Mouse (Mus musculus): ENCODE measurements around the gene Atg2a.

The Atg2a gene

GRCm38 (mm10) chr19:6294301-6294700 is 52.8 kb downstream of the Atg2a start:
- no peak for TF ChIP-seq GATA4 (IDR thresholded peaks at IDR 0.05; ENCODE audit: insufficient replicate concordance, low read length)

- TF ChIP-seq GATA4 (IDR thresholded peaks at IDR 0.05; ENCODE audit: insufficient replicate concordance, low read length), result no peak
These were observed 55.2 kb downstream of the Atg2a start for GRCm38 (mm10) chr19:6296551-6297210.

GRCm38 (mm10) chr19:6297641-6298040 is 56.2 kb downstream of the Atg2a start:
- TF ChIP-seq GATA4 (IDR thresholded peaks at IDR 0.05; ENCODE audit: insufficient replicate concordance, low read length), result no peak

- no peak for TF ChIP-seq GATA4 (IDR thresholded peaks at IDR 0.05; ENCODE audit: insufficient replicate concordance, low read length)
These were observed 57.5 kb downstream of the Atg2a start for GRCm38 (mm10) chr19:6299003-6299402.

GRCm38 (mm10) chr19:6299450-6300267 is 58.2 kb downstream of the Atg2a start:
- TF ChIP-seq GATA4 (IDR thresholded peaks at IDR 0.05; ENCODE audit: insufficient replicate concordance, low read length), result no peak

- TF ChIP-seq GATA4 (IDR thresholded peaks at IDR 0.05; ENCODE audit: insufficient replicate concordance, low read length), result no peak
These were observed 59.0 kb downstream of the Atg2a start for GRCm38 (mm10) chr19:6300402-6300841.

- no peak for TF ChIP-seq GATA4 (IDR thresholded peaks at IDR 0.05; ENCODE audit: insufficient replicate concordance, low read length)
These were observed 60.6 kb downstream of the Atg2a start for GRCm38 (mm10) chr19:6302114-6302513.

- no peak for TF ChIP-seq GATA4 (IDR thresholded peaks at IDR 0.05; ENCODE audit: insufficient replicate concordance, low read length)
These were observed 61.1 kb downstream of the Atg2a start for GRCm38 (mm10) chr19:6302522-6302921.

GRCm38 (mm10) chr19:6303831-6304230 is 62.4 kb downstream of the Atg2a start:
- TF ChIP-seq GATA4 (IDR thresholded peaks at IDR 0.05; ENCODE audit: insufficient replicate concordance, low read length), result no peak

- no peak for TF ChIP-seq GATA4 (IDR thresholded peaks at IDR 0.05; ENCODE audit: insufficient replicate concordance, low read length)
These were observed 63.5 kb downstream of the Atg2a start for GRCm38 (mm10) chr19:6304787-6305516.

GRCm38 (mm10) chr19:6305517-6306115 is 64.1 kb downstream of the Atg2a start:
- TF ChIP-seq GATA4 (IDR thresholded peaks at IDR 0.05; ENCODE audit: insufficient replicate concordance, low read length), result no peak

- no peak for TF ChIP-seq GATA4 (IDR thresholded peaks at IDR 0.05; ENCODE audit: insufficient replicate concordance, low read length)
These were observed 64.7 kb downstream of the Atg2a start, which contains the start of gene Cdc42bpg for GRCm38 (mm10) chr19:6306137-6306551. TSS of gene Cdc42bpg (plus strand) at chr19:6306456.

- TF ChIP-seq GATA4 (IDR thresholded peaks at IDR 0.05; ENCODE audit: insufficient replicate concordance, low read length), result no peak
These were observed 65.1 kb downstream of the Atg2a start for GRCm38 (mm10) chr19:6306586-6306985.

GRCm38 (mm10) chr19:6307733-6308531 is 66.5 kb downstream of the Atg2a start:
- no peak for TF ChIP-seq GATA4 (IDR thresholded peaks at IDR 0.05; ENCODE audit: insufficient replicate concordance, low read length)

Measured in liver, adult (tissue).